Mouse (Mus musculus) myocyte (in vitro differentiated cells): Measurements from ENCODE around the gene Chga.

Experiments
- MYOD1 ChIP-seq, 3 experiments: IDR thresholded peaks; one replicate each; pipeline ENCODE4 v1.6.1; 2011; ENCODE audit warnings: control low read depth in 2 of 3, low read depth in 2 of 3, mild to moderate bottlenecking in 2 of 3, moderate library complexity in 1 of 3; ENCODE audit not compliant: insufficient read length in 2 of 3, control insufficient read depth in 1 of 3
- POLR2A ChIP-seq: IDR thresholded peaks from one replicate; pipeline ENCODE4 v1.6.1; 2011; ENCODE audit warnings: low read depth, mild to moderate bottlenecking, control low read depth, moderate library complexity; ENCODE audit not compliant: insufficient read length

- TF ChIP-seq MYOD1 (IDR thresholded peaks at IDR 0.05; ENCODE audit: control insufficient read depth in 1 of 3, insufficient read length in 2 of 3, low read depth in 2 of 3) (no peak), POLR2A (no peak)
Observed at GRCm38 (mm10) chr12:102579041-102579440, 24.3 kb downstream of the Chga start.
